Mouse (Mus musculus): ENCODE data around the gene Thnsl1. TPM values are rescaled to one million over a fixed set of nuclear protein-coding genes. Genes with fewer than 3 reads are reported as not detected.

Gene Thnsl1
- 1.4 and 1.9 TPM in 2 replicates for polyA plus RNA-seq (2012; rRNA removed)

GRCm38 (mm10) chr2:21204912-21205830, at the start of gene Thnsl1, which contains the start of gene Enkur:
Thnsl1 (plus strand) TSS chr2:21205724.
Enkur (minus strand) TSS chr2:21205365.

Other genes with a start within 250 kb of the Thnsl1 start
- gene Arhgap21, start 236.8 kb upstream of the Thnsl1 start, polyA plus RNA-seq (2012; rRNA removed), result 5.6 and 7.3 TPM in 2 replicates
- gene Enkur, start 359 bp upstream of the Thnsl1 start, polyA plus RNA-seq (2012; rRNA removed), result 0.03 and 0.08 TPM in 2 replicates
- gene Gpr158, start 161.8 kb downstream of the Thnsl1 start, polyA plus RNA-seq (2012; rRNA removed), result not detected in 2 replicates